Mouse (Mus musculus) limb, embryonic 14.5 days (tissue): ENCODE data around the gene Tmem258. TPM values are rescaled to one million over a fixed set of nuclear protein-coding genes. Genes with fewer than 3 reads are reported as not detected.

ENCODE experiments used
- ATAC-seq: fragments of 200-750 bp; cut with Nextera tagmentation; 2 replicates; pipeline ENCODE4 v1.8.0; 2017; ENCODE audit warnings: low read depth, moderate number of reproducible peaks, moderate TSS enrichment; ENCODE audit not compliant: low FRiP score
- DNase-seq: peaks from one replicate; pipeline ENCODE4 v3.0.0-alpha.2; 2015; ENCODE audit warnings: low spot score
- H3K27ac ChIP-seq: fragments of 300-500 bp; sonication (generic); replicated peaks from 2 replicates; pipeline ENCODE4 v1.5.1; 2014; ENCODE audit warnings: low read depth, mild to moderate bottlenecking, low read length, moderate library complexity, mixed read lengths
- H3K27me3 ChIP-seq: fragments of 300-500 bp; sonication (generic); 2 replicates; pipeline ENCODE4 v1.6.1; 2014; ENCODE audit warnings: low read length, mixed read lengths; ENCODE audit not compliant: control insufficient read depth, insufficient read depth
- H3K36me3 ChIP-seq: fragments of 300-500 bp; sonication (generic); 2 replicates; pipeline ENCODE4 v1.6.1; 2014; ENCODE audit warnings: mild to moderate bottlenecking, low read length, moderate library complexity, mixed read lengths; ENCODE audit not compliant: control insufficient read depth, insufficient read depth
- H3K4me1 ChIP-seq: fragments of 300-500 bp; sonication (generic); 2 replicates; pipeline ENCODE4 v1.6.1; 2014; ENCODE audit warnings: antibody characterized with exemption, low read length, mixed read lengths; ENCODE audit not compliant: control insufficient read depth, insufficient read depth
- H3K4me2 ChIP-seq: fragments of 300-500 bp; sonication (generic); replicated peaks from 2 replicates; pipeline ENCODE4 v1.6.1; 2014; ENCODE audit warnings: low read depth, mild to moderate bottlenecking, low read length, moderate library complexity; ENCODE audit not compliant: severe bottlenecking
- H3K4me3 ChIP-seq: fragments of 300-500 bp; sonication (generic); replicated peaks from 2 replicates; pipeline ENCODE4 v1.5.1; 2014; ENCODE audit warnings: low read length
- H3K9ac ChIP-seq: fragments of 300-500 bp; sonication (generic); 2 replicates; pipeline ENCODE4 v1.6.1; 2014; ENCODE audit warnings: mild to moderate bottlenecking, low read depth, low read length, moderate library complexity; ENCODE audit not compliant: severe bottlenecking
- H3K9me3 ChIP-seq: fragments of 300-500 bp; sonication (generic); 2 replicates; pipeline ENCODE4 v1.6.1; 2016; ENCODE audit warnings: low read length; ENCODE audit not compliant: control insufficient read depth
- POLR2A ChIP-seq: fragments of 200-500 bp; IDR thresholded peaks from 2 replicates; pipeline ENCODE4 v1.8.0; 2012; ENCODE audit warnings: inconsistent platforms, mild to moderate bottlenecking, moderate library complexity, borderline replicate concordance; ENCODE audit not compliant: insufficient read depth, insufficient read length; ENCODE audit errors: extremely low read depth
- WGBS: fragments of 180-500 bp; shearing (Covaris S2); extraction: QIAGEN DNeasy Blood & Tissue Kit; methylation state at CpG from one replicate; pipeline ENCODE4 v1.1.7; 2014; 5-methylcytosine and 5-hydroxymethylcytosine counted together
- polyA plus RNA-seq, 2 experiments: library from polyadenylated mRNA; depleted of rRNA in 1 of 2; stranded (reverse) in 1 of 2; unstranded in 1 of 2; fragments of >200 nt; fragmentation: Nextera tagmentation in 1 of 2; extraction: Ambion mirVana in 1 of 2; gene quantifications; 2 replicates each; pipeline versions ENCODE4 v1.2.1 to v1.2.3; 2012 to 2014

The Tmem258 gene
- polyA plus RNA-seq, 2 experiments: 178 to 516 TPM

DNA sequence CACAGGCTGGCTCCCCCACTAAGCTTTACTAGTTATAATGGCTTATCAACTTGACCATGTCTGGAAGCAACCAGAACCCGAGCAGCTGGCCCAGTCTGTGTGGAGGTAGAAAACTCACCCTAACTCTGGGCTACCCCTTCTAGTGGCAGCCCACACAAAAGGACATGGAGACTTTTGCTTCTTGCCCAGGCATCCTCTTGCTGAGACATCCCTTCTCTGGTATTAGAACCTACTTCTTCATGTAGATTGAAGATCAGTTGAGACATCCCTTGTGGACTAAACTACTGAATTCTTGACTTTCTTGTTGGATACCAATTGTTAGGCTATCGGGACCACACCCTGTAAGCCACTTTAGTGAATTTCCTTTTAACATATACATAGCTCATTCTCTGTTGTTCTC, 5.5 kb upstream of the Tmem258 start:
- Histone ChIP-seq H3K27me3 (no peaks in the 10 kb centered on the region), H3K4me1 (peaks cover 8% of the 10 kb centered on the region), H3K27ac (no peak overlapping the region), H3K4me2 (no peak overlapping the region), H3K4me3 (no peak overlapping the region), H3K9ac (no peak overlapping the region), H3K9me3 (no peaks in the 10 kb centered on the region), H3K36me3 (peaks cover 59% of the 10 kb centered on the region)
- ATAC-seq (no peak), DNase-seq (no peak)
- WGBS: 76% methylated on average over 2 of the region's 2 CpGs
- TF ChIP-seq POLR2A: no peak

DNA sequence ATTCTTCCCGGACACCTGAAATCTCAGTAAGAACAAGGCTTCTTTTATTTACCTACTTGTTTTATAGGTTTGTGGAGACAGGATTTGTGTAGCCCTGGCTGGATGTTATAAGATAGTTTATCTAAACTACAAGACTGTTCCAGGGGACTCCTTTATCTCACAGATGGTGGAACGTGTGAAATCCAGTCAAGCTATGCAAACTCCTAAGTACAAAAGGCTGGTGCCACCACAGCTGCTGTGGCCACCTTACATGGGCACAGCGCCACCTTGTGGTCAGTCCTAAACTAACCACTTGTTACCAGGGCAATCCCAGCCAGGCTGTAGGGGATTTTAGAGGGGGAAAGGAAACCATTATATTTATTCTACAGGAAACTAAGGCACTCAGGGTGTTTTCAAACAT, 5.1 kb upstream of the Tmem258 start:
- no peak overlapping the region for H3K9ac ChIP-seq
- WGBS: 29% methylated on average over 3 of the region's 3 CpGs
- ATAC-seq (peak; percentile 56; the same call in 1 of the 2 replicates), DNase-seq (peak; percentile 87)
- peaks cover 8% of the 10 kb centered on the region for H3K4me1 ChIP-seq
- no peaks in the 10 kb centered on the region for H3K9me3 ChIP-seq
- no peak for TF ChIP-seq POLR2A
- H3K36me3 ChIP-seq: peaks cover 55% of the 10 kb centered on the region
- no peak overlapping the region for H3K27ac ChIP-seq
- H3K4me3 ChIP-seq: no peak overlapping the region
- no peak overlapping the region for H3K4me2 ChIP-seq
- H3K27me3 ChIP-seq: no peaks in the 10 kb centered on the region

GRCm38 (mm10) chr19:10203146-10203847, 517 bp upstream of the Tmem258 start:
- 1% methylated on average over 23 of the region's 23 CpGs for WGBS
- peaks cover 48% of the 10 kb centered on the region for H3K36me3 ChIP-seq
- ATAC-seq: peak; percentile 41; the same call in 1 of the 2 replicates
- H3K9me3 ChIP-seq: no peaks in the 10 kb centered on the region
- no peak for DNase-seq
- H3K4me3 ChIP-seq: peak overlapping the region; percentile 90
- H3K4me2 ChIP-seq: peak overlapping the region; percentile 88
- H3K4me1 ChIP-seq: peaks cover 8% of the 10 kb centered on the region
- no peaks in the 10 kb centered on the region for H3K27me3 ChIP-seq
- H3K27ac ChIP-seq: peak overlapping the region; percentile 48
- TF ChIP-seq POLR2A: 0 out of 2 replicates have a peak, but pooled peaks have one; percentile 38
- H3K9ac ChIP-seq: peak overlapping the region; percentile 77

DNA sequence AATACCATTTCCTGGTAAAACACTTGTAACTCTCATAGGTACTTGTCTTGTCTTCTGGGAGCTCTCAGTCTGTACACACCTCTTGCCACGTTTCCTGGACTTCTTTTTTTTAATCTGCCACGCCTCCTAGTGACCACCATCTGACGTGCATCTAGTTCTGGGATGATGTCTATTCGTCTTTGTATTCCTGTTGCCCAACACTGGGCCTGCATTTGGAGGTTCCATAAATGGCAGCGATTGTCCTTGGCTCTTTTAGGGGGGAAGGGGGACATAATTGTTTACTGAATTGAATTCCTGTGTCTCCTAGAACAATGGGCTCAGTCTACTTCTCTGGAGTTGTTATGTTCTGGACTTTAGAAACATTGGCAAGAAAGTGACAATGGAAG, 795 bp downstream of the Tmem258 start:
- Histone ChIP-seq H3K4me2 (peak overlapping the region; percentile 88), H3K9me3 (no peaks in the 10 kb centered on the region), H3K27me3 (no peaks in the 10 kb centered on the region), H3K4me3 (peak overlapping the region; percentile 90), H3K36me3 (peaks cover 54% of the 10 kb centered on the region), H3K27ac (peak overlapping the region; percentile 48), H3K4me1 (peaks cover 8% of the 10 kb centered on the region), H3K9ac (peak overlapping the region; percentile 77)
- ATAC-seq (peak; percentile 32; the same call in 1 of the 2 replicates), DNase-seq (no peak)
- no peak for TF ChIP-seq POLR2A
- 2% methylated on average over 5 of the region's 5 CpGs for WGBS

DNA sequence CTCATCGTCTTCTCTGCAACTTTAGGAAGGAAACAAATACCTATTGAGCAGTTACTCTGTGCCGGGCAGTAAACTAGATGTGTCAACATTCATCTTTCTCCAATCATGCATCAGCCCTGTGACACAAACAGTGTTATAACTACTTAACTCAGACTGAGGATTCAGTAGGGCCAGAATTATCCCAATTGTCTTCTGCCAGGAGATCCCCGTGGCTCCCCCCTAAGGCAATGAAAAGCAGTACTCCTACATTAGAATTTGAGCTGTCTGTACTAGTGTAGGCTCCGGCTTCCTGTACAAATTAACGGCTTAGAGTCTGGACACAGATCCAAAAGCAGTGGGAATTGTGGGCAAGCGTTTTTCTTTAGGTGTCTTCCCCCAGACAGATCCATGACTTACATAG, 1.2 kb downstream of the Tmem258 start:
- Histone ChIP-seq H3K4me2 (peak overlapping the region; percentile 88), H3K27ac (no peak overlapping the region), H3K4me3 (peak overlapping the region; percentile 90), H3K9ac (no peak overlapping the region), H3K27me3 (no peaks in the 10 kb centered on the region), H3K4me1 (peaks cover 8% of the 10 kb centered on the region), H3K36me3 (peaks cover 54% of the 10 kb centered on the region), H3K9me3 (no peaks in the 10 kb centered on the region)
- DNase-seq (no peak), ATAC-seq (no peak)
- TF ChIP-seq POLR2A: no peak
- 75% methylated on average over 6 of the region's 6 CpGs for WGBS
